Mouse (Mus musculus): ENCODE data around the gene Med20. TPM values are rescaled to one million over a fixed set of nuclear protein-coding genes. Genes with fewer than 3 reads are reported as not detected.
A peak's percentile ranks its signal among the peaks of the same experiment; 100 is the strongest.

Gene Med20
- total RNA-seq, 2 experiments from 2014 or later: 31.6 to 36.0 TPM

DNA sequence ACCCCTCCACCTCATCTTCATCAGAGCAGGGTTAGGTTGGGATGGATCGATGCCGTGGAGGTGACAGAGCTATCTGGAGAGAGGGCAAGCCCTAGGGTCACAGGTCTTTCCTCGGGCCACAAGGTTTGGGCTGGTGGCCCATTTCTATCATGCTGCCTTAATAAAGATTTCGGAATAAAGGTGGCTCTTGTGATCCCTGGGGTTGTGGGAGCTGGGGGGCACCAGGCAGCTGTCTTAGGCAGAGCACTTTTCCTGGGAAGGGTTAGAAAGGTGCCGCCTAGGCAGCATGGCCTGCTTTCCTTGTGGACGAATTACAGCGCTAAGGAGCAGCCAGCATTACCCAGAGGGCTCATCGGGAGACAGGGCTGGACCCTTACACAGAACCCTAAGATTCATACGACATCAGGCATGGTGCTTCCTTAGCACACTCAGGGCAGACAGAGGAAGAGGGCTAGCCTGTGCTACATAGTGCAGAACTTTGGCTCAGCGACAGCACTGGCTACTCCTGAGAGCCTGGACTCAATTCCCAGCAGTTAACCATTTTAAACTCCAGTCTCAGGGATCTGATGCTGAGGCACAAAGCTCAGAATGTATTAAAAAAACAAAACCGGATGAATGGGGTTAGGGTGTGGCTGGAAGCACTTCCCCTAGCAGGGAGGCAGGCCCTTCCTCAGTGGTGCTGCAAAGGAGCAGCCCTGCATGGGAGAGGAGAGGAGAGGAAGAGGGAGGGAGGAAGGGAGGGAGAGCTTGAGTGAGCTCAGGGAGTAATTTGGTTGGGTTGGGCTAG is 11.7 kb upstream of the Med20 start:
- H3K27ac ChIP-seq: peak overlapping the region; percentile 0; the same call in 1 of the 2 replicates
- no peak overlapping the region for H3K4me3 ChIP-seq
- DNase-seq (ENCODE audit: low spot score in 2 of 2): no peak
- no peak for TF ChIP-seq CTCF (conservative IDR thresholded peaks at IDR 0.05)

DNA sequence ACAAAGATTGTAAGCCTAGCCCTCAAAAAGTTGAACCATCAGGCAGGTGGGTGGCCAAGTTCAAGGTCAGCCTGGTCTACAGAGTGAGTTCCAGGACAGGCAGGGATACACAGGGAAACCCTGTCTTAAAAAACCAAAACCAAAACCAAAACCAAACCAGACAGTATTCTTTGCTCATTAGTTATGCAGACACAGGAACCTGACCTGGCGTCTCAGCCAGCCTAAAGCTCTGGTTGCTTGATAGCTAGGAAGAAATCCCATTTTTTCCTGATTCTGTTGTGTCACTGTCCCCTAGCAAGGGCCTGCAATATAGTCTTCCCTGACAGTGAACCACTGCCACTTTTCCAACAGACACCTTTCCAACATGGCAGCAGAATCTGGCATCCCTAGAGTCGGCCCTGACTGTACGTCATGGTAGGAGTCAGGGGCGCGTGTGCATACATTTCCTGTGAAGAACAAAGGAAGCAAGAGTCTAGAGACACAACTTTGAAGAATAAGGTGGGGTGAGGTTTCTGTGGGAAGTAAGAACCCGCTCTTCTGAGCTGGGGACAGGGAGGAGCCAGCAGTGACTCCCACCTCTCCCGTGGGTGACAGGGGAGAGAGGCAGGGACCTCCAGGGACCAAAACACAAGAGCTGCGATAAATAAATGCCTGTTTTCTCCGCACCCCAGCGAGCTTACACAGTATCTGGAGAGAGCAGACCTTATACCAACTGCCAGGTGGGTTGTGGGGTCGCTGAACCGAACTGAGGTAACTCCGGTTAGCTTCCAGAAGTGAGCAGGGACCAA is 10.6 kb upstream of the Med20 start:
- no peak for DNase-seq (ENCODE audit: low spot score in 2 of 2)
- no peak for TF ChIP-seq CTCF (conservative IDR thresholded peaks at IDR 0.05)
- Histone ChIP-seq H3K4me3 (no peak overlapping the region), H3K27ac (no peak overlapping the region)

DNA sequence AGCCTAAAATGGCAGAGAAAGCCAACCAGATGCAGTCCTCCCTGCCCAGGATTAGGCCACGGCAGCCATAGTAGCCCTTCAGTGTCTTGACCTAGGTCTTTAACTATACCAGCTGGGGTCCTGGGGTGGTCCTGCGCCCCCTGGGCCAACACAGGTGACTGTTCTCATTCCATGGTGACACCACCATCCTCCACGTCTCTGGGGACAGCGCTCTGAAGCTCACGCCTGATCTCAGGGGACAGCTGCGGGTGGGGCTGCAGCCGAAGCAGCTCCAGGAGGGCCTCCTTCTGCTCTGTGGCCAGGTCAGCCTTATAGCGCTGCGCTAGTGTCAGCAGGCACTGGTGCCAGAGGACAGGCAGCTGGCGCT is 10.0 kb upstream of the Med20 start:
- no peak overlapping the region for H3K4me3 ChIP-seq
- H3K27ac ChIP-seq: no peak overlapping the region
- no peak for TF ChIP-seq CTCF (conservative IDR thresholded peaks at IDR 0.05)
- no peak for DNase-seq (ENCODE audit: low spot score in 2 of 2)

DNA sequence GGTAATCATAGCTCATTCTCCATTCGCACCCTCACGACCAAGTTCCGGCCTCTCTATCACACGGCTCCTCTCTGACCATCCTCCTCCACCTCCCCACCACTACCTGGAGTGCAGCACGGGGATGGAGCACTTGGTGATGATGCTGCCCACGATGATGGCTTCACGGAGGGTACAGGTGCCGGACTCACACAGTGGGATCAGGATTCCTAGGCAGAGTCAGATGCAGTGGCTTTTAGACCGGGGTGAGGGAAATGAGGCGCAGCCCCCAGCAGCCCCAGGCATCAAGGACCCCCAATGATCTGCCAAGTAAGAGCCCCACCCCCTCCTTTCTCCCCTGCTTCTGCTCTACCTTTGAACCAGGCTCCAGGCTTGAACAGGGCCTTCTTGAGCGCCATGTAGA is 9.1 kb upstream of the Med20 start:
- no peak overlapping the region for H3K4me3 ChIP-seq
- no peak for TF ChIP-seq CTCF (conservative IDR thresholded peaks at IDR 0.05)
- no peak for DNase-seq (ENCODE audit: low spot score in 2 of 2)
- no peak overlapping the region for H3K27ac ChIP-seq

DNA sequence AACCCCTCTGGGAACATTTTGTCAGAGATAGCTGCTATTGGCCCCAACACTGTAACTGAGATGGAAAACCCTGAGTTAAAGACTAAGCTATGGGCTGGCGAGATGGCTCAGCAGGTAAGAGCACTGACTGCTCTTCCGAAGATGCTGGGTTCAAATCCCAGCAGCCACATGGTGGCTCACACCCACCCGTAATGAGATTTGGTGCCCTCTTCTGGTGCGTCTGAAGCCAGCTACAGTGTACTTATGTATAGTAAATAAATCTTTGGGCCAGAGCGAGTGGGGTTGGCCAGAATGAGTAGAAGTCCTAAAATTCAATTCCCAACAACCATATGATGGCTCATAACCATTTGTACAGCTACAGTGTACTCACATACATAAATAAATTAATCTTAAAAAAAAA is 5.2 kb upstream of the Med20 start:
- H3K27ac ChIP-seq: no peak overlapping the region
- TF ChIP-seq CTCF (conservative IDR thresholded peaks at IDR 0.05): peak; percentile 65
- H3K4me3 ChIP-seq: no peak overlapping the region
- DNase-seq (ENCODE audit: low spot score in 2 of 2): no peak

DNA sequence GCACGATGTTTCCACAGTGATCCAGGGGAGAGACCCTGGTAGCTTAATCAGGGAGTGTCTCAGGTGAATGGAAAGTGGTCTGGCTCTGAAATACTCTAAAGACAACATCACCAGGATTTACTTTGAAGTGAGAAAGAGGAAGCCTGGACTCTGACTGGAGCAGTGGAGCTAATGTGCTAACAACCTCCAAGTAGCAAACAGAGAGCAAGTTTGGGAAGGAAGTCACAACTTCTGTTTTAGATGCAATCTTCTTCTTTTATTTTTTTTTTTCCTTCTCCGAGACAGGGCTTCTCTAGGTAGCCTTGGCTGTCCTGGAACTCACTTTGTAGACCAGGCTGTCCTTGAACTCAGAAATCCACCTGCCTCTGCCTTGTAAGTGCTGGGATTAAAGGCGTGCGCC is 2.2 kb upstream of the Med20 start:
- no peak for DNase-seq (ENCODE audit: low spot score in 2 of 2)
- H3K4me3 ChIP-seq: no peak overlapping the region
- TF ChIP-seq CTCF (conservative IDR thresholded peaks at IDR 0.05): no peak
- no peak overlapping the region for H3K27ac ChIP-seq

DNA sequence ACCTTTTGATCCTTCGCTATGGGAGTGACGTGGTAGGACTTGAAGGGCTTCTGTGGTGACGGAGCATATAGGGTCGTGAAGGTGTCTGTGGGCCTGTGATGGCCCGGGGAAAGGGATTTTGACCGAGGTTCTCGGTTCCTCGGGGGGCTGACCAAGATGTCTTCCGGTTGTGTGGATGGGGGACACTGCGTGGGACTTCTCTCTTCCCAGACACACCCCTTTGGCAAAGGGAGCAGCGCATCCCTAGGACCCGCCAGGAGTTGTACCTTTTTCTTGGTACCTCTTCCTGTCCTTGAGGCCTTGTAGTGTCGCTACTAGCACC is 240 bp downstream of the Med20 start:
- no peak for DNase-seq (ENCODE audit: low spot score in 2 of 2)
- TF ChIP-seq CTCF (conservative IDR thresholded peaks at IDR 0.05): no peak
- H3K4me3 ChIP-seq: peak overlapping the region; percentile 95
- H3K27ac ChIP-seq: peak overlapping the region; percentile 97

DNA sequence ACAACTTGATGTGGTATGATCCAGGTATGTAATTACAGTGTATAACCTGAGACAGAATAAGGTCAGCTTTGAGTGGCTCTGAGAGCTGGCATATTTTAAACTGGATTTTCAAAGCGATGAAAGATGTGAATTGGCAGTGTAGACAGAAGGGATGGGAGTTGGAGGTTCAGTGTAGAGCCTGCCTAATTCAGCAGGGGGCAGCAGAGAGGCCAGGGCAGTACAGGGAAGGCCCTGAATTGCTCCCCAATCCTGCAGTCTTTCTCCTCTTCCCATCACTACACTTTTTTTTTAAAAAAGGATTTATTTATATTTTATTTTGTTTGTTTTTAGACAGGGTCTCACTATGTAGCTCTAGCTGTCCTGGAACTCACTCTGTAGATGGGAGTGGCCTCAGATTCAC is 2.6 kb downstream of the Med20 start:
- no peak for DNase-seq (ENCODE audit: low spot score in 2 of 2)
- TF ChIP-seq CTCF (conservative IDR thresholded peaks at IDR 0.05): peak; percentile 88
- H3K4me3 ChIP-seq: no peak overlapping the region
- no peak overlapping the region for H3K27ac ChIP-seq

DNA sequence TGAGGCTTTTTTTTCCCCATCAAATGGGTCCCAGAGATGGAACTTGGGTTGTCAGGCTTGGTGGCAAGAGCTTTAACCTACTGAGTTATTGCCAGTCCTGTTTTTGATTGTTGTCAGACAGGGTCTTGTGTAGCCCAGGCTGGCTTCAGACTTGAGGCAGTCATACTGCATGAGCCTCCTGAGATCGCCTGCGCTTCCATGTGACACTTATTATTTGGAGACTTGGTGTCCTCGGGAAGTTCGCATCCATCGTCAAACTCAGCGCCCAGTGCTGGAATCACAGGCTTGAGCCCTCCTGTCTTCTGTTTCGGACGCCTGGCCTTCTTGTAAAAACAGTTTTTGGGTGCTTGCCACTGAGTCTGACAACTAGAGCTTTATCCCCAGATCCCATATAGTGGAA is 4.7 kb downstream of the Med20 start:
- TF ChIP-seq CTCF (conservative IDR thresholded peaks at IDR 0.05): no peak
- Histone ChIP-seq H3K27ac (no peak overlapping the region), H3K4me3 (no peak overlapping the region)
- no peak for DNase-seq (ENCODE audit: low spot score in 2 of 2)

DNA sequence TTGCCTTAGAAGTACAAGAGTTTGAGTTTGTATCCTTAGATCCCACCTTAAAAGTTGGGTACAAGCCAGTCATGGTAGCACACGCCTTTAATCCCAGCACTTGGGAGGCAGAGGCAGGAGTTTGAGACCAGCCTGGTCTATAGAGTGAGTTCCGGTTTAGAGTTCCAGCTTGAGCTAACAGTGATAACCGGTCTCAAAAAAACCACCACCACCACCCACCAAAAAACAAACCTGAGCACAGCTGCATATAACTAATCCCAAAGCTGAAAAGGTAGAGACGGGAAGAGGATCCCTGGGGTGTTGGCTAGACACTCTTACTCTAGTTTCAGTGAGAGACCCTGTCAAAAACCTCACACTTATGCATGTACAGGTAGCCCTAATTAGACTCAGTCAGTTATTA is 5.3 kb downstream of the Med20 start:
- no peak for DNase-seq (ENCODE audit: low spot score in 2 of 2)
- Histone ChIP-seq H3K4me3 (no peak overlapping the region), H3K27ac (no peak overlapping the region)
- TF ChIP-seq CTCF (conservative IDR thresholded peaks at IDR 0.05): no peak

DNA sequence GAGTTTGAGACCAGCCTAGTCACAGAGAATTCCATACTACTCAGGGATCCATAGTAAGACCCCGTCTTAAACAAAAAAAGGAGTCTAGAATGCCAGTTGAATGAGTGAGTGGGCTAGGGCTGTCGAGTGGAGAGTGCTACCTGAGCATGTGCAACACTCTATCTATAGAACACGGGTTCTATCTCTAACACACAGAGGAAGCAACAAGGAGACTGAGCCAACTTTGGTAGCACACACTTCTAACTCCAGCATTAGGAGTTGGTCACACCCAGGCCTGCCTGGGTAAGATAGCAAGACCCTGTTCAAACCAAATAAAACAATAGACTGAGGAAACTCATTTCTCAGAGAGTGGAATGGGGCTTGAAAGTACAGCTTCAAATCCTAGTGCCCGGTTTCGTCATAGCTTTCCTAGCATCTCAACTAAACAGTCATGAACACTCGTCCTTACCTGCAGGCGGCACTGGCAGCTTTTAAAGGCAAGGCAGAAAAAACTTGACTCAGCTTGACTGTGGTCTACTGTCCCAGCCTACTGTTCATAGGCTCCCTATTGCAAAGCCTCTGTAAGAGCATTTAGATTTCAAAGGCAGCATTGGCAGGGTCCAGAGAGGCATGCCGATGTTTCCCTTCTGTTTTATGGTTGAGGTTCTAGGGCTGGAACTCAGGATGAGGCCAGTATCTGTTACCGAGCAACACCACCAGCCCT is 6.4 kb downstream of the Med20 start:
- H3K27ac ChIP-seq: no peak overlapping the region
- H3K4me3 ChIP-seq: no peak overlapping the region
- no peak for TF ChIP-seq CTCF (conservative IDR thresholded peaks at IDR 0.05)
- no peak for DNase-seq (ENCODE audit: low spot score in 2 of 2)

DNA sequence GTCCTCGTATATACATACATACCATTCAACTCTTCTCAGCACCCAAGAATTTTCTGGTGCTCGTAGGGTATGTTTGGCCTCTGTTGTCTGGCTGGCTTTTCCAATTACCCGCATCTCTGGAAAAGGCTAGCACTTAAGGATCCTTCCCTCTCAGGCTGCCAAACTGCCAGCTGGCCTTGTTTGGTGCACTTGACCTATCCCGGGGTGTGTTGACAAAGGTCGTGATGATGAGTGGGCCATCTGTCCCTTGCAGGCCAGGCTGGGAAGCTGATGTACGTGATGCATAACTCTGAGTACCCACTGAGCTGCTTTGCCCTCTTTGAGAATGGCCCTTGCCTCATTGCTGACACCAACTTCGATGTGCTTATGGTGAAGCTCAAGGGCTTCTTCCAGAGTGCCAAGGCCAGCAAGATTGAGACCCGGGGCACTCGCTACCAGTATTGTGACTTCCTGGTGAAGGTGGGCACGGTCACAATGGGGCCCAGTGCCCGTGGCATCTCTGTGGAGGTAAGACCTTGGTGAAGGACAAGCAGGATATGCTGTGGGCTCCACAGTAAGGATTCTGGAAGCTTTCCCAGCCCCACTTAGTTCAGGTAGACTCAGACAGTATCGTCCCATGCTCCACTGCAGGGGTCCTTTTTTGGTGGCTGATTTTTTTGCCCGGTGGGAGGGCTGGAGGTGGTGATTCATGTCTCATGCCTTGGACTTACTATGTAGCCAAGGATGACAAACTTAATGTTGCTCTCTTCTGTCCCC is 7.4 kb downstream of the Med20 start:
- Histone ChIP-seq H3K4me3 (no peak overlapping the region), H3K27ac (no peak overlapping the region)
- no peak for DNase-seq (ENCODE audit: low spot score in 2 of 2)
- TF ChIP-seq CTCF (conservative IDR thresholded peaks at IDR 0.05): no peak

Data from layer of hippocampus, adult 2 months (tissue).